Mouse (Mus musculus) CH12.LX (cell line): ENCODE results near the gene Actn3. TPM values are rescaled to one million over a fixed set of nuclear protein-coding genes. Genes with fewer than 3 reads are reported as not detected.

Experiments
- DNase-seq: peaks from one replicate; pipeline ENCODE4 v3.0.0-alpha.2; 2013; ENCODE audit errors: extremely low read depth
- H3K27ac ChIP-seq: 2 replicates; pipeline ENCODE4 v1.5.1; 2012; ENCODE audit warnings: low read depth, mild to moderate bottlenecking, control low read depth, moderate library complexity; ENCODE audit not compliant: insufficient read depth
- H3K27me3 ChIP-seq: replicated peaks from 2 replicates; pipeline ENCODE3; 2012; ENCODE audit warnings: inconsistent platforms
- H3K36me3 ChIP-seq, 2 experiments: replicated peaks in 1 of 2; 2 replicates each; pipeline versions ENCODE3 to v1.6.1; 2012; ENCODE audit warnings: inconsistent platforms in 1 of 2, low read length in 1 of 2, mild to moderate bottlenecking in 1 of 2, mixed read lengths in 1 of 2, moderate library complexity in 1 of 2; ENCODE audit not compliant: control insufficient read depth in 1 of 2, insufficient read depth in 1 of 2
- H3K4me1 ChIP-seq, 2 experiments: 2 replicates each; pipeline ENCODE4 v1.6.1; 2012; ENCODE audit warnings: inconsistent platforms in 1 of 2, moderate library complexity in 1 of 2; ENCODE audit not compliant: insufficient read depth in 2 of 2, control insufficient read depth in 1 of 2
- H3K4me2 ChIP-seq: 2 replicates; pipeline ENCODE4 v1.6.1; 2012; ENCODE audit warnings: low read depth, mild to moderate bottlenecking, control low read depth; ENCODE audit not compliant: poor library complexity, insufficient read depth, severe bottlenecking
- H3K4me3 ChIP-seq, 3 experiments: fragments of 150-350 bp in 1 of 3; sonication (generic) in 1 of 3; replicated peaks in 1 of 3; 2 replicates each; pipeline versions ENCODE3 to v1.5.1; 2011 to 2012; ENCODE audit warnings: low read depth in 2 of 3, low read length in 2 of 3, mild to moderate bottlenecking in 2 of 3, moderate library complexity in 2 of 3, control low read depth in 1 of 3, improper control_type of control experiment in 1 of 3, inconsistent platforms in 1 of 3, mixed read lengths in 1 of 3; ENCODE audit not compliant: poor library complexity in 1 of 3
- H3K79me2 ChIP-seq: replicated peaks from 2 replicates; pipeline ENCODE4 v1.6.1; 2012; ENCODE audit warnings: mild to moderate bottlenecking, moderate library complexity; ENCODE audit not compliant: control insufficient read depth, poor library complexity, insufficient read depth, severe bottlenecking; ENCODE audit errors: extremely low read depth
- H3K9ac ChIP-seq: 2 replicates; pipeline ENCODE4 v1.6.1; 2012; ENCODE audit warnings: low read depth, mild to moderate bottlenecking, control low read depth, moderate library complexity; ENCODE audit not compliant: insufficient read depth
- H3K9me3 ChIP-seq: replicated peaks from 2 replicates; pipeline ENCODE3; 2012; ENCODE audit warnings: low read length, inconsistent platforms, mixed read lengths
- BHLHE40 ChIP-seq: IDR thresholded peaks from 2 replicates; pipeline ENCODE4 v1.6.1; 2011; ENCODE audit warnings: mild to moderate bottlenecking, low read depth, low read length, improper control_type of control experiment
- CHD2 ChIP-seq: IDR thresholded peaks from 2 replicates; pipeline ENCODE4 v1.6.1; 2011; ENCODE audit warnings: low read length, improper control_type of control experiment
- CTCF ChIP-seq, 2 experiments: IDR thresholded peaks in 1 of 2; conservative IDR thresholded peaks in 1 of 2; 2 replicates each; pipeline ENCODE4 v1.5.1; 2011 to 2012; ENCODE audit warnings: low read depth in 2 of 2, low read length in 2 of 2, improper control_type of control experiment in 1 of 2, inconsistent platforms in 1 of 2, mild to moderate bottlenecking in 1 of 2, moderate library complexity in 1 of 2
- E2F4 ChIP-seq: IDR thresholded peaks from 2 replicates; pipeline ENCODE4 v1.6.1; 2011; ENCODE audit warnings: low read depth, low read length, improper control_type of control experiment; ENCODE audit not compliant: insufficient replicate concordance
- ETS1 ChIP-seq: conservative IDR thresholded peaks from 2 replicates; pipeline ENCODE4 v1.6.1; 2012; ENCODE audit warnings: low read depth, mild to moderate bottlenecking, inconsistent platforms, low read length, improper control_type of control experiment, moderate library complexity
- HCFC1 ChIP-seq: IDR thresholded peaks from 2 replicates; pipeline ENCODE4 v1.6.1; 2012; ENCODE audit warnings: low read depth, mild to moderate bottlenecking, inconsistent platforms, low read length, improper control_type of control experiment
- JUN ChIP-seq: IDR thresholded peaks from 2 replicates; pipeline ENCODE4 v1.6.1; 2011; ENCODE audit warnings: low read depth, mild to moderate bottlenecking, low read length, improper control_type of control experiment, moderate library complexity; ENCODE audit not compliant: insufficient read depth
- KAT2A ChIP-seq: IDR thresholded peaks from 2 replicates; pipeline ENCODE4 v1.6.1; 2012; ENCODE audit warnings: low read length, improper control_type of control experiment, inconsistent platforms; ENCODE audit not compliant: insufficient replicate concordance
- MAFK ChIP-seq: IDR thresholded peaks from 2 replicates; pipeline ENCODE4 v1.6.1; 2011; ENCODE audit warnings: low read length, improper control_type of control experiment; ENCODE audit not compliant: insufficient replicate concordance
- MAX ChIP-seq: IDR thresholded peaks from 2 replicates; pipeline ENCODE4 v1.6.1; 2011; ENCODE audit warnings: low read length, improper control_type of control experiment
- MXI1 ChIP-seq: IDR thresholded peaks from 2 replicates; pipeline ENCODE4 v1.6.1; 2011; ENCODE audit warnings: mild to moderate bottlenecking, low read depth, low read length, improper control_type of control experiment
- NELFE ChIP-seq: IDR thresholded peaks from 2 replicates; pipeline ENCODE4 v1.6.1; 2011; ENCODE audit warnings: low read depth, low read length, improper control_type of control experiment
- POLR2A ChIP-seq: IDR thresholded peaks from 2 replicates; pipeline ENCODE4 v1.6.1; 2011; ENCODE audit warnings: low read depth, mild to moderate bottlenecking, improper control_type of control experiment, low read length
- RAD21 ChIP-seq: IDR thresholded peaks from 2 replicates; pipeline ENCODE4 v1.6.1; 2011; ENCODE audit warnings: low read depth, mild to moderate bottlenecking, low read length, improper control_type of control experiment, moderate library complexity
- SIN3A ChIP-seq: IDR thresholded peaks from 2 replicates; pipeline ENCODE4 v1.6.1; 2012; ENCODE audit warnings: low read length, improper control_type of control experiment, inconsistent platforms
- SMC3 ChIP-seq: IDR thresholded peaks from 2 replicates; pipeline ENCODE4 v1.6.1; 2011; ENCODE audit warnings: low read depth, low read length, improper control_type of control experiment
- TBP ChIP-seq: conservative IDR thresholded peaks from 2 replicates; pipeline ENCODE4 v1.6.1; 2011; ENCODE audit warnings: low read depth, low read length, improper control_type of control experiment
- ZKSCAN1 ChIP-seq: IDR thresholded peaks from 2 replicates; pipeline ENCODE4 v1.6.1; 2012; ENCODE audit warnings: low read depth, inconsistent platforms, low read length, improper control_type of control experiment, borderline replicate concordance
- ZMIZ1 ChIP-seq: IDR thresholded peaks from 2 replicates; pipeline ENCODE4 v1.6.1; 2012; ENCODE audit warnings: low read depth, mild to moderate bottlenecking, inconsistent platforms, low read length, improper control_type of control experiment
- ZNF384 ChIP-seq: IDR thresholded peaks from 2 replicates; pipeline ENCODE4 v1.6.1; 2012; ENCODE audit warnings: low read depth, low read length, improper control_type of control experiment, inconsistent platforms
- dilution Hi-C: fragments of 300-500 bp; cut with MboI; formaldehyde crosslinking; loops from 2 replicates; pipeline ENCODE4 v1.14.3; 2020; ENCODE audit warnings: low sequenced_read_pairs; ENCODE audit not compliant: extremely low pct_unique_long_range_greater_than_20kb, extremely low pct_ligation_motif_present
- in situ Hi-C: fragments of 300-500 bp; cut with MboI; formaldehyde crosslinking; loops from 3 replicates; pipeline ENCODE4 v1.14.3; 2019; ENCODE audit warnings: low sequenced_read_pairs, low pct_ligation_motif_present, low pct_unique_long_range_greater_than_20kb, mixed read lengths
- polyA plus RNA-seq: library from polyadenylated mRNA; unstranded; fragments of >175 nt; gene quantifications from 2 replicates; pipeline ENCODE4 v1.2.1, GENCODE M21; 2012; ENCODE audit warnings: low read depth; ENCODE audit not compliant: insufficient read length
- total RNA-seq, 2 experiments: library from RNA; depleted of rRNA; stranded (reverse); fragments of 300-350 nt in 1 of 2; fragments of >200 nt in 1 of 2; gene quantifications; 2 replicates each; pipeline ENCODE4 v1.2.3; 2012 to 2014

Actn3 gene
- total and polyA plus RNA-seq, 3 experiments: 0.34 to 0.41 TPM; not detected in 1

DNA sequence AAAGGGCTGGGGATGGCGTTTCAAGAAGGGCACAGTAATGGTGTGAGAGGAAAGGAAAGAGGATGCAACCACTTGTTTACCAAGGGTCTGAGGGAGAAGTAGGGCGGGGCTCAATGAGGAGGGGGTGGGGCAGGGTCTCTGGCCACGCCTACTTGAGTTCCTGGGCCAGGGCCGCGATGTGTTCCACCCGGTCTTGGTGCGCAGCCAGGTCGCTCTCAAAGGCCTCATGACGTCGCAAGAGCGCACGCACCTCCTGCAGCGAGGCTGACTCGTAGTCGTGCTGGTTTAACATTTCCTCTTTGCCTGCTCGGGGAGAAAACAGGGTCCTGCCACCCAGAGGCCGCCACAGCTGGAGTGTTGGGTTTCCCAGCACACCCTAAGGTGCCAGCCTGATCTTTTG is 12.6 kb downstream of the Actn3 start:
- H3K79me2 ChIP-seq: no peaks in the 10 kb centered on the region
- peaks cover 81% of the 10 kb centered on the region for H3K27me3 ChIP-seq
- no peaks in the 10 kb centered on the region for H3K36me3 ChIP-seq
- dilution Hi-C loops: no loop called here
- no peak overlapping the region for H3K4me3 ChIP-seq
- H3K9ac ChIP-seq: no peak overlapping the region
- TF ChIP-seq SIN3A (no peak), BHLHE40 (no peak), SMC3 (no peak), ETS1 (no peak), ZKSCAN1 (no peak)
- in situ Hi-C loops: loop anchor here (25.0 kb wide), 2 partner anchors 228 to 378 kb away; partner anchors contain the start of genes 2010003K11Rik, Rce1 and Syt12
- DNase-seq: peak; percentile 13
- peak overlapping the region; percentile 45 for H3K4me2 ChIP-seq
- H3K9me3 ChIP-seq: no peaks in the 10 kb centered on the region
- H3K4me1 ChIP-seq: peaks cover 0 to 3% of the 10 kb centered on the region in 2 experiments; a peak in 1 of 4 replicates
- H3K27ac ChIP-seq: no peak overlapping the region

GRCm38 (mm10) chr19:4863048-4863447 is 14.7 kb downstream of the Actn3 start:
- H3K9me3 ChIP-seq: no peaks in the 10 kb centered on the region
- peaks cover 0 to 3% of the 10 kb centered on the region in 2 experiments; a peak in 1 of 4 replicates for H3K4me1 ChIP-seq
- H3K36me3 ChIP-seq: no peaks in the 10 kb centered on the region
- H3K27ac ChIP-seq: no peak overlapping the region
- TF ChIP-seq HCFC1 (no peak), ETS1 (no peak), POLR2A (no peak), SMC3 (no peak), ZNF384 (no peak)
- H3K4me2 ChIP-seq: no peak overlapping the region
- peaks cover 87% of the 10 kb centered on the region for H3K27me3 ChIP-seq
- H3K9ac ChIP-seq: no peak overlapping the region
- dilution Hi-C loops: no loop called here
- no peaks in the 10 kb centered on the region for H3K79me2 ChIP-seq
- in situ Hi-C loops: loop anchor here (25.0 kb wide), 2 partner anchors 226 to 376 kb away; partner anchors contain the start of genes 2010003K11Rik, Rce1 and Syt12
- H3K4me3 ChIP-seq: no peak overlapping the region
- no peak for DNase-seq

GRCm38 (mm10) chr19:4859081-4859480 is 18.6 kb downstream of the Actn3 start:
- Histone ChIP-seq H3K79me2 (no peaks in the 10 kb centered on the region), H3K36me3 (no peaks in the 10 kb centered on the region), H3K9me3 (no peaks in the 10 kb centered on the region), H3K4me1 (no peaks in the 10 kb centered on the region), H3K27me3 (peaks cover 81% of the 10 kb centered on the region), H3K4me3 (no peak overlapping the region), H3K4me2 (no peak overlapping the region), H3K27ac (no peak overlapping the region), H3K9ac (no peak overlapping the region)
- dilution Hi-C loops: no loop called here
- TF ChIP-seq CHD2 (no peak), E2F4 (no peak), POLR2A (no peak), BHLHE40 (no peak), MAFK (no peak), MAX (no peak), MXI1 (no peak), JUN (no peak), KAT2A (no peak), RAD21 (no peak), NELFE (no peak), TBP (no peak), CTCF (conservative IDR thresholded peaks at IDR 0.05 in 1 of 2, IDR thresholded peaks at IDR 0.05 in 1 of 2; ENCODE audit: low read depth in 2 of 2, low read length in 2 of 2) (no peak), ZMIZ1 (no peak)
- DNase-seq: no peak
- in situ Hi-C loops: loop anchor here (25.0 kb wide), 2 partner anchors 222 to 372 kb away; partner anchors contain the start of genes 2010003K11Rik, Rce1 and Syt12
